Mouse (Mus musculus): Measurements from ENCODE around the gene Mms22l.
"Not testable (repeated sequence)": the region's sequence is repeated elsewhere in the genome, so short reads cannot be mapped to it uniquely, and the experiment has no call there.

Mms22l gene

DNA sequence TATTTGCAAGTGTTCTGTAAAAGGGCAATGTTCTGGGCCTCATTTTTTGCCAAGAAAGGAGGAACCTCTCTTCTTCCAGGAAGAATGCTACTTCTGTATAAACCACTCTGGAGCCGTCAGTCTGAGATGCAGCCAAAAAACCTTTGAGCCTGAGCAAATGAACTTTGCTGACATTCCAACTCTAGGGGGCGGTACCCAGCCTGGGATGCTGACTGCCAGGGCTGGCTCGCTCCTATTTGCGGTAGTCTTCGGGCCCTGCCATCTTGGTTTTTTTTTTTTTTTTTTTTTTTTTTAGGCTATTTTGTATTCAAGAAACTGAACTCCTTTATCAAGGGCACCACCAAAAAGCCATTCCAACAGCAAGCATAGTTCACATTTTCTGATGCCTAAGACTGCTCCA, 124.2 kb downstream of the Mms22l start:
- DNase-seq (ENCODE audit: extremely low spot score, low spot score): no peak

DNA sequence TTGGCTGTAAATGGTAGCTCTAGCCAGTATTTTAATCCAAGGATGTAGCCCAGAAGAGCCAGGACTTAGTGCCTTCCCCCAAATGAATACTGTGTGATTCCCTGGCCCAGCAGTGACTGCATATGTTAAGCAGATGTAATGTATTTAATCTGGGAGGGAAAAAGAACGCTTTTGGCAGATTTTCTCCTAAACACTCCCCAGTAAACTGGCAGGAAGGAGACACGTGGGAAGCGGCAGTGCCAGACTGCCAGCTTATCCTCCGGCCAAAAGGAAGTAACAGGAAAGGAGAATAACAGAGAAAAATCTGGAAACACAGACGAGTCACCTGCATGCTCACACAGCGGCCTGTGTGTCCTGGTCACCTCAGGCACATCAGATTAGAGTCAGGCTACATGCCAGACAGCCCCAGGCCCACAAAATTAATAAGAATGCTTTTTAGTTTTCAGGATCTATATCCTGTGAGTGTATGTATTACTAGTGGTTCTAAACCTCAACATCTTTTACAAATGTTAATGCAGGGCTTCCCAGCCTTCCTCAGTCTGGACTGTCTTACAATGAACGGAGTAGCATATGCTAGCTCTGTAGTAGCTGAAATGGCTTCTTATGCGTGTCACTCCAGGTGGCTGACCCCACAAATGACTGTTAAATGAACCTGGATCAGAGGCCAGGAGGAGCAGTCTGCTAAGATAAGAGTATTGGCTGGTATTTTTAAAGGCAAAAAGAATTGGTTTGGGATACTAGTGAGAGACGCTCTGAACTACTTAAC, 125.4 kb downstream of the Mms22l start:
- no peak for DNase-seq (ENCODE audit: extremely low spot score, low spot score)

DNA sequence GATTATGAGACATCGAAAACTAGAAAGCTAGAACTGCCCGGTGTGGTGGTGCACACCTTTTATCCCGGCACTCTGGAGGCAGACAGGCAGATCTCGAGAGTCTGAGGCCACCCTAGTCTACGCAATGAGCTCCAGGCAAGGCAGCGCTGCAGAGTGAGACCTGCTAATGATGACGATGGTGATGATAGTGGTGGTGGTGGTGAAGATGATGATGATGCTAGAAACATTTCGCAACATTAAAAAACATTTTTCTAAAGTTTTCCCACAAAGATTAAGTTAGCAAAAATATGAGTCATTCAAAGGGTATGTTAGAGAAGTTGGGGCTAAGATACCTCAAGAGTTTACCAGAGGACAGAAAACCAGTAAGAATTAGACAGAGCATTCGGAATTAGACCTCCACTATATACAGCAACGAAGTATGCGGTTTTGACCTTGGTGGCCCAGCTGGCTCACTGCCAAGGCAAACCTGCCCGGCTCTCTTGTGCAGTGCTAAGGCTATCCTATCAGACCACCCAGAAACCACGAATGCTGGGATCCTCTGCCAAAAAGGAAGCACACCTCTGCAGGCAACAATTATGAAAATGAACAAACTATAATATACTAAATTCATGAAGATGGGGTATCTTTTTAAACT, 129.8 kb downstream of the Mms22l start:
- no peak for DNase-seq (ENCODE audit: extremely low spot score, low spot score)

DNA sequence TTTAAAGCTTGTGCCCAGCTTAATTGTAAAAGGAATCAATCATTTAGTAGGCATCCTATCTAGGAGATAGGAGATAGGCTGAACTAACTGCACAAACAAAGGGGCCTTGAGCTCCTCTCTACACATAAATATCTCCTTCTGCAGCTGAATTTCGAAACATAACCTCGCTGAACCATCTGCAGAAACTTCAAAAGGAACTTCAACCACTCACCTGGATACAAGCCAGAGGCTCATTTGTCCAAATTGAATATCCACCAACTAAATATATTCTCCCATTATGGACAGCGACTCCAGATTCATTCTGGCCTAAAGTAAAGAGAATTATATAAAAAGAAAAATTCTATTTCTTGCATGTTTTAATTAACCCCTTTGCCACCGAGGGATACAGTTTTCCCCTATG, 130.4 kb downstream of the Mms22l start:
- no peak for DNase-seq (ENCODE audit: extremely low spot score, low spot score)

GRCm38 (mm10) chr4:24627871-24628270, 131.6 kb downstream of the Mms22l start:
- no peak for DNase-seq (ENCODE audit: extremely low spot score, low spot score)

DNA sequence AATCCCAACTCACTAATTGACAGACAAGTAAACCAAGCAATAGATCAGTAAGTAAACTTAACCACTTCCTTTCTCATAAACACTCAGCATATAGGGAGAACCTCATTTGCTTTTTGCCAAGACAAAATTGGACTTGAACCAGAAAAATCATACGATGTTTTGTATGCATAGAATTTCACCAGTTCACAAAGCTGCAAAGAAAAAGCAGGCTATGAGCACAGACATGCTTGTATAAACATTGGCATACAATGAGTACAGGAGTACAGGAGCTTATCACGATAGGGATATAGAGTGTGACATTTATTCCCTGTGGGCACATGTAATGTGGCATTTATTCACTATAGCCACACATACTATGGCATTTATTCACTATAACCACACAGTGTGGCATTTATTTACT, 134.2 kb downstream of the Mms22l start:
- DNase-seq (ENCODE audit: extremely low spot score, low spot score): no peak

GRCm38 (mm10) chr4:24631177-24631911, 135.1 kb downstream of the Mms22l start:
- DNase-seq (ENCODE audit: extremely low spot score, low spot score): no peak

DNA sequence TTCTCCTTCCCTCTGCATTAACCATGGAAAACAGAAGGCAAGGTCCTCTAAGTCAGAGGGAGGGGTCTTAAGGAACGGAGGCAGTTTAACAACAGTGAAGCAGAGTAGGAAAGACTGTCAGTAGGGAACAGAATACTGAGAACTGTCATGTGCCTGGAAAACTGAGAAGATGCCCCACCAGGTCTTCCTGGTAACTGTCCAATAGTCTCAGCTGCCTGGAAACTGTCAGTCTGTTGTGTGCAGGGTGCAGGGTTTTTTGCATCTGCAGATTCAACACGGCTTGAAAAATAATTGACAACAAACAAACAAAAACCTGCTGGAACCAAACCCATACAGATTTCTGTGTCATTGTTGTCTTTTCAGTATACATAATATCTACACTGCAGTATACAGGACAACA, 146.1 kb downstream of the Mms22l start:
- no peak for DNase-seq (ENCODE audit: extremely low spot score, low spot score)

DNA sequence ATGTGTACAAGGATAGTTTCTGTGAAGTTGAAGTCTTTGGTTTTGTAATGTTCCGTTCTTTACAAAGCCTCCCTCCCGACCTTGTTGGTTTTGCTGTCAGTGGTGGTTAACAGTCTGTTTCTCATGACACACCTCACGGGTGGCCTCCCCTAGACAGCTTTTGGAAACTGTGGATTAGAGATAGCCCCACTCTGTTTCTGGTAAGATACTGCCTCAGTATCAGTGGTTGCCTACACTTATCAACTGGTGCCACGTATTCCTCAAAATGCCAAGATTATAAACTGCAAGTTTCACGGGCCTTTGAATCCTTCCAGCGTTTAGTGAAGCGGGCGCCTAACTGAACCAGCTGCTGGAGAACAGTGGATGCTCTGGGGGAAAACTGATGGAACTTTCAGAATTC, 148.5 kb downstream of the Mms22l start:
- DNase-seq (ENCODE audit: extremely low spot score, low spot score): not testable (repeated sequence)

Measured in neural tube, embryonic 10.5 days (tissue).